Mouse (Mus musculus): Measurements from ENCODE around the gene Plcb1. TPM values are rescaled to one million over a fixed set of nuclear protein-coding genes. Genes with fewer than 3 reads are reported as not detected.

Gene Plcb1
- polyA plus RNA-seq, 1 experiment from 2014 or later = 21.5 TPM

GRCm38 (mm10) chr2:134891207-134891606, 105.3 kb downstream of the Plcb1 start:
- ATAC-seq (ENCODE audit: insufficient read depth) (no peak), DNase-seq (no peak)
- Histone ChIP-seq H3K27me3 (ENCODE audit: insufficient read depth, low read length) (no peaks in the 10 kb centered on the region), H3K9ac (no peak overlapping the region), H3K4me3 (ENCODE audit: low read depth, low read length) (no peak overlapping the region), H3K4me2 (no peak overlapping the region), H3K9me3 (ENCODE audit: low read depth, low read length) (no peaks in the 10 kb centered on the region), H3K36me3 (ENCODE audit: insufficient read depth) (no peaks in the 10 kb centered on the region), H3K4me1 (ENCODE audit: insufficient read depth) (no peaks in the 10 kb centered on the region), H3K27ac (ENCODE audit: low read depth) (no peak overlapping the region)
- TF ChIP-seq CTCF (IDR thresholded peaks at IDR 0.05; ENCODE audit: low read depth) = no peak
- WGBS = 75% methylated on average over 2 of the region's 2 CpGs

DNA sequence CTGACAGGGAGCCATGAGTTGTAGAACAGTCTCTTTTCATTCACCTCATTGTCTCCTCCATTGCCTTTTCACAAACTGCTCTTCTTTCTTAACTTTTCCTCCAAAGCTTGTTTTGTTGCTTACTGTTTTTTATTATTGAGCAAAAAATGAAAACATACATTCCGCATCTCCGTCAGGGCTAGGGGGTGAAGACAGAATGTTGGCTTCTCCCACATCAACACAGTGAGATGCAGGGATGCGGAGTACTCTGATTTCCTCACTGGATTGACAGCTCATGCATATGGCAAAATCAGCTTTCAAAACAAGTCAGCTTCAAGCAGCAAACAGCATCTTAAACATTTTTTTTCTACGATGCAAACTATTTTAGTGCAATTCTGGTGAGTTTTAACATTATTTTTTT, 108.9 kb downstream of the Plcb1 start:
- Histone ChIP-seq H3K36me3 (ENCODE audit: insufficient read depth) (no peaks in the 10 kb centered on the region), H3K27me3 (ENCODE audit: insufficient read depth, low read length) (no peaks in the 10 kb centered on the region), H3K9me3 (ENCODE audit: low read depth, low read length) (no peaks in the 10 kb centered on the region), H3K4me3 (ENCODE audit: low read depth, low read length) (no peak overlapping the region), H3K4me1 (ENCODE audit: insufficient read depth) (no peaks in the 10 kb centered on the region), H3K27ac (ENCODE audit: low read depth) (no peak overlapping the region), H3K4me2 (no peak overlapping the region), H3K9ac (no peak overlapping the region)
- no peak for ATAC-seq (ENCODE audit: insufficient read depth)
- WGBS = 86% methylated on average over 4 of the region's 4 CpGs
- no peak for TF ChIP-seq CTCF (IDR thresholded peaks at IDR 0.05; ENCODE audit: low read depth)
- DNase-seq = no peak

DNA sequence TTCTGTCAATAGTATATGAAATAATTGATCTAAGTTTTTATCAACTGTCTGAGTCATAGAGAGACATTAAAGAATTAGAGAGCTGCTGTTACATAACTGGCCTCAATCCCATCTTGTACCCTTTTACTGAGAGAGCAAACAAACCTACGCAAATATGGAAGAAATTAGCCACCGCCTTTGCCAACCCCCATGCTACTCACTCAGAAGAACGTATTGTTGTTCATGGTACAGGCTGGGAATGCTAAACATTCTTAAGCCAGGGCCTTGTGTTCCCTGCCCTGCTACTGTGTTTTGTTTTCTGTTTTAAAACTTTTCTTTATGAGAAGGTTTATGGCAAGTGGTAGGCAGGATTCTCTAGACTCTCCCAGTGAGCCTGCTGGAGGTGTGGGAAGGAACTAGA, 110.3 kb downstream of the Plcb1 start:
- ATAC-seq (ENCODE audit: insufficient read depth) = no peak
- H3K9ac ChIP-seq = no peak overlapping the region
- no peak overlapping the region for H3K27ac ChIP-seq (ENCODE audit: low read depth)
- H3K4me2 ChIP-seq = no peak overlapping the region
- TF ChIP-seq CTCF (IDR thresholded peaks at IDR 0.05; ENCODE audit: low read depth) = no peak
- no peaks in the 10 kb centered on the region for H3K9me3 ChIP-seq (ENCODE audit: low read depth, low read length)
- H3K36me3 ChIP-seq (ENCODE audit: insufficient read depth) = no peaks in the 10 kb centered on the region
- H3K4me3 ChIP-seq (ENCODE audit: low read depth, low read length) = no peak overlapping the region
- no peak for DNase-seq
- no peaks in the 10 kb centered on the region for H3K4me1 ChIP-seq (ENCODE audit: insufficient read depth)
- 66% methylated on average over 3 of the region's 3 CpGs for WGBS
- H3K27me3 ChIP-seq (ENCODE audit: insufficient read depth, low read length) = no peaks in the 10 kb centered on the region

DNA sequence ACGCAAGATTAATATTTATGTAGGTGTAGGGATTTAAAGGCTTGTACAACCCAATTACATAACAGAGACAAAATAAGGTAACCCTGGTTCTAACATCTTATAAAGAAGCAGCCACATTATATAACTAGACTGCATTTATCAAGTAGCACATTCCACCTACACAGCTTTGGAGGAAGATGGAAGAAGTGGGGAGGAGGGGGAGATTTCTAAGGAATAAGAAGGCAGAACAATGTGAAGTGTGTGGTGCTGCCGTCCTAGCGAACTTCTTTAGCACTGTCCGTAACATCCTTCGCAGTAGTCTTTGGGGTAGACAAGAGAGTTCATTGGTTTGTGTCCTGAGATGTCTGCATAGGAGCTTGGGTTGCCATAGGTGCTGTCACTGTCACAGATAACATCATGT, 111.2 kb downstream of the Plcb1 start:
- no peaks in the 10 kb centered on the region for H3K9me3 ChIP-seq (ENCODE audit: low read depth, low read length)
- no peaks in the 10 kb centered on the region for H3K4me1 ChIP-seq (ENCODE audit: insufficient read depth)
- H3K9ac ChIP-seq = no peak overlapping the region
- no peaks in the 10 kb centered on the region for H3K36me3 ChIP-seq (ENCODE audit: insufficient read depth)
- H3K4me3 ChIP-seq (ENCODE audit: low read depth, low read length) = no peak overlapping the region
- no peak for TF ChIP-seq CTCF (IDR thresholded peaks at IDR 0.05; ENCODE audit: low read depth)
- DNase-seq = no peak
- WGBS = 79% methylated on average over 5 of the region's 5 CpGs
- H3K27ac ChIP-seq (ENCODE audit: low read depth) = no peak overlapping the region
- no peaks in the 10 kb centered on the region for H3K27me3 ChIP-seq (ENCODE audit: insufficient read depth, low read length)
- no peak for ATAC-seq (ENCODE audit: insufficient read depth)
- H3K4me2 ChIP-seq = no peak overlapping the region

DNA sequence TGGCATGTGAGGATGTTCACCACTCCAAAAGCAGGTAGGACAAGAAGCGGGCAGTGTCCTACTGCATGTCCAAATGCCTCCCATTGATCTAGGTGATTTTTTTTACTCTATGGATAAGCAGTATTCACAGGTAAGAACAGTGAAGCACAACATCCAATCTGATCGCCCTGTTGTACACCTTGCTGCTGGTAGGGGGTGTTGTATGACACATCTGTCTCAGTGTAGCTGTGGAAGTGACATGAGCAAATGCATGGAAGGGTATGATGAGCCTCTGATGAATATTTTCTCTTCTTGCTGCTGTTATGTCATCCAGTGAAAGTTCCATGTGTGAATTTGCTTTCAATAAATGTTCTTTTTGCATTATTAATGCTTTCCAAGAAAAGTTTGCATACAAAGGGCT, 115.7 kb downstream of the Plcb1 start:
- Histone ChIP-seq H3K4me1 (ENCODE audit: insufficient read depth) (no peaks in the 10 kb centered on the region), H3K27me3 (ENCODE audit: insufficient read depth, low read length) (no peaks in the 10 kb centered on the region), H3K4me2 (no peak overlapping the region), H3K9me3 (ENCODE audit: low read depth, low read length) (no peaks in the 10 kb centered on the region), H3K36me3 (ENCODE audit: insufficient read depth) (no peaks in the 10 kb centered on the region), H3K4me3 (ENCODE audit: low read depth, low read length) (no peak overlapping the region), H3K27ac (ENCODE audit: low read depth) (no peak overlapping the region), H3K9ac (no peak overlapping the region)
- 86% methylated on average over 2 of the region's 2 CpGs for WGBS
- DNase-seq (no peak), ATAC-seq (ENCODE audit: insufficient read depth) (no peak)
- peak; percentile 28; the same call in 1 of the 2 replicates for TF ChIP-seq CTCF (IDR thresholded peaks at IDR 0.05; ENCODE audit: low read depth)

GRCm38 (mm10) chr2:134910882-134911281, 125.0 kb downstream of the Plcb1 start:
- Histone ChIP-seq H3K36me3 (ENCODE audit: insufficient read depth) (no peaks in the 10 kb centered on the region), H3K27ac (ENCODE audit: low read depth) (no peak overlapping the region), H3K9me3 (ENCODE audit: low read depth, low read length) (no peaks in the 10 kb centered on the region), H3K4me3 (ENCODE audit: low read depth, low read length) (no peak overlapping the region), H3K4me1 (ENCODE audit: insufficient read depth) (no peaks in the 10 kb centered on the region), H3K27me3 (ENCODE audit: insufficient read depth, low read length) (no peaks in the 10 kb centered on the region), H3K9ac (no peak overlapping the region), H3K4me2 (no peak overlapping the region)
- no peak for ATAC-seq (ENCODE audit: insufficient read depth)
- no peak for DNase-seq
- WGBS = 56% methylated on average over 1 of the region's 1 CpGs
- no peak for TF ChIP-seq CTCF (IDR thresholded peaks at IDR 0.05; ENCODE audit: low read depth)

- WGBS = 83% methylated on average over 6 of the region's 6 CpGs
These were observed 125.5 kb downstream of the Plcb1 start for GRCm38 (mm10) chr2:134911360-134911759.

DNA sequence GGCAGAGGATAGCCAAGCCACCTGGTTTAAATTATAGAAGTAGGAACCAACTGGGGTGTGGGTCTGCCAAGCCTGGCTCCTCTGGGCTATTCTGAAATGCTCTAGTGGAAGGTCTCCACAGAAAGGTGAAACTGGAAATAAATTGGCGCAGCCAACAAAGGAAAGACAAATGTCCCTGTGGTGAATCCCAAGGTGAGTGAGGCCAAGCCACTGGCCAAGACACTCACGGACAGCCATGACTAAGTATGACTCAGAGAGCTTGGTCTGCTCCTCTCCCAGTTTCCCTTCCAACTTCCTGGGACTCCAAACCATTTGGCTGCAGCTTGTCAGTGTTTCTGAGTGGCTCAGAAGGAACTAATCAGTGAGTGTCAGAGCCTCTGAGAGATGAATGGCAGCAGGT, 126.7 kb downstream of the Plcb1 start:
- DNase-seq (no peak), ATAC-seq (ENCODE audit: insufficient read depth) (no peak)
- Histone ChIP-seq H3K4me3 (ENCODE audit: low read depth, low read length) (no peak overlapping the region), H3K36me3 (ENCODE audit: insufficient read depth) (no peaks in the 10 kb centered on the region), H3K9me3 (ENCODE audit: low read depth, low read length) (no peaks in the 10 kb centered on the region), H3K9ac (no peak overlapping the region), H3K27ac (ENCODE audit: low read depth) (no peak overlapping the region), H3K27me3 (ENCODE audit: insufficient read depth, low read length) (no peaks in the 10 kb centered on the region), H3K4me1 (ENCODE audit: insufficient read depth) (no peaks in the 10 kb centered on the region), H3K4me2 (no peak overlapping the region)
- WGBS = 75% methylated on average over 2 of the region's 2 CpGs
- TF ChIP-seq CTCF (IDR thresholded peaks at IDR 0.05; ENCODE audit: low read depth) = no peak

More at GRCm38 (mm10) chr2:134911360-134911759, 125.5 kb downstream of the Plcb1 start:
- H3K27ac ChIP-seq (ENCODE audit: low read depth) = no peak overlapping the region
- DNase-seq (no peak), ATAC-seq (ENCODE audit: insufficient read depth) (no peak)
- no peaks in the 10 kb centered on the region for H3K4me1 ChIP-seq (ENCODE audit: insufficient read depth)
- H3K4me2 ChIP-seq = no peak overlapping the region
- no peak overlapping the region for H3K4me3 ChIP-seq (ENCODE audit: low read depth, low read length)
- TF ChIP-seq CTCF (IDR thresholded peaks at IDR 0.05; ENCODE audit: low read depth) = no peak
- no peaks in the 10 kb centered on the region for H3K9me3 ChIP-seq (ENCODE audit: low read depth, low read length)
- H3K27me3 ChIP-seq (ENCODE audit: insufficient read depth, low read length) = no peaks in the 10 kb centered on the region
- no peak overlapping the region for H3K9ac ChIP-seq
- H3K36me3 ChIP-seq (ENCODE audit: insufficient read depth) = no peaks in the 10 kb centered on the region

All from lung, embryonic 14.5 days (tissue).